Mouse (Mus musculus) heart, embryonic 11.5 days (tissue): ENCODE results near the gene Iqca. TPM values are rescaled to one million over a fixed set of nuclear protein-coding genes. Genes with fewer than 3 reads are reported as not detected.

Source experiments
- ATAC-seq: fragments of 200-750 bp; cut with Nextera tagmentation; replicated peaks from 2 replicates; pipeline ENCODE4 v1.8.0; 2017; ENCODE audit warnings: moderate library complexity; ENCODE audit not compliant: insufficient number of reproducible peaks, low FRiP score, low TSS enrichment
- H3K27ac ChIP-seq: fragments of 300-500 bp; sonication (generic); 2 replicates; pipeline ENCODE4 v1.5.1; 2014; ENCODE audit warnings: mild to moderate bottlenecking, low read depth, low read length
- H3K27me3 ChIP-seq: fragments of 300-500 bp; sonication (generic); 2 replicates; pipeline ENCODE4 v1.6.1; 2014; ENCODE audit warnings: mild to moderate bottlenecking, low read length, mixed read lengths; ENCODE audit not compliant: control insufficient read depth, insufficient read depth
- H3K36me3 ChIP-seq: fragments of 300-500 bp; sonication (generic); 2 replicates; pipeline ENCODE4 v1.6.1; 2014; ENCODE audit warnings: mild to moderate bottlenecking, low read length, moderate library complexity, mixed read lengths; ENCODE audit not compliant: control insufficient read depth, insufficient read depth
- H3K4me1 ChIP-seq: fragments of 300-500 bp; sonication (generic); 2 replicates; pipeline ENCODE4 v1.6.1; 2014; ENCODE audit warnings: low read length; ENCODE audit not compliant: control insufficient read depth, insufficient read depth
- H3K4me2 ChIP-seq: fragments of 300-500 bp; sonication (generic); 2 replicates; pipeline ENCODE4 v1.6.1; 2014; ENCODE audit warnings: mild to moderate bottlenecking, moderate library complexity
- H3K4me3 ChIP-seq: fragments of 300-500 bp; sonication (generic); 2 replicates; pipeline ENCODE4 v1.5.1; 2014; ENCODE audit warnings: low read depth, low read length
- H3K9ac ChIP-seq: fragments of 300-500 bp; sonication (generic); 2 replicates; pipeline ENCODE4 v1.6.1; 2014; ENCODE audit warnings: mild to moderate bottlenecking, low read depth, low read length, moderate library complexity
- H3K9me3 ChIP-seq: fragments of 300-500 bp; sonication (generic); replicated peaks from 2 replicates; pipeline ENCODE4 v1.6.1; 2016; ENCODE audit warnings: low read length; ENCODE audit not compliant: control insufficient read depth
- WGBS: fragments of 180-500 bp; shearing (Covaris S2); extraction: QIAGEN DNeasy Blood & Tissue Kit; methylation state at CpG from one replicate; pipeline ENCODE4 v1.1.7; 2014; ENCODE audit not compliant: insufficient replicate concordance; 5-methylcytosine and 5-hydroxymethylcytosine counted together
- polyA plus RNA-seq: library from polyadenylated mRNA; unstranded; fragments of >200 nt; fragmentation: Nextera tagmentation; extraction: Ambion mirVana; gene quantifications from 2 replicates; pipeline ENCODE4 v1.2.1, GENCODE M21; 2014

Gene Iqca
- polyA plus RNA-seq, 1 experiment from 2014 or later = not detected

GRCm38 (mm10) chr1:90182521-90182920 is 29.3 kb upstream of the Iqca start:
- Histone ChIP-seq H3K4me3 (no peak overlapping the region), H3K4me2 (no peak overlapping the region), H3K4me1 (no peaks in the 10 kb centered on the region), H3K27me3 (peaks cover 3% of the 10 kb centered on the region; the same call in 1 of the 2 replicates), H3K9ac (no peak overlapping the region), H3K9me3 (no peaks in the 10 kb centered on the region), H3K36me3 (no peaks in the 10 kb centered on the region), H3K27ac (no peak overlapping the region)
- ATAC-seq = no peak
- 64% methylated on average over 5 of the region's 5 CpGs for WGBS

GRCm38 (mm10) chr1:90180966-90181699 is 27.9 kb upstream of the Iqca start:
- Histone ChIP-seq H3K4me2 (no peak overlapping the region), H3K36me3 (no peaks in the 10 kb centered on the region), H3K4me1 (no peaks in the 10 kb centered on the region; the same call in 1 of the 2 replicates), H3K27me3 (peaks cover 3% of the 10 kb centered on the region; the same call in 1 of the 2 replicates), H3K9ac (no peak overlapping the region), H3K4me3 (no peak overlapping the region), H3K9me3 (no peaks in the 10 kb centered on the region), H3K27ac (no peak overlapping the region)
- WGBS = 80% methylated on average over 12 of the region's 12 CpGs
- no peak for ATAC-seq

- Histone ChIP-seq H3K4me3 (no peak overlapping the region), H3K27me3 (peaks cover 3% of the 10 kb centered on the region; the same call in 1 of the 2 replicates), H3K36me3 (no peaks in the 10 kb centered on the region), H3K27ac (no peak overlapping the region), H3K4me2 (no peak overlapping the region), H3K4me1 (no peaks in the 10 kb centered on the region; the same call in 1 of the 2 replicates), H3K9ac (no peak overlapping the region), H3K9me3 (no peaks in the 10 kb centered on the region)
- no peak for ATAC-seq
- WGBS = 78% methylated on average over 7 of the region's 7 CpGs
Observed at GRCm38 (mm10) chr1:90180479-90180878, 27.3 kb upstream of the Iqca start.

GRCm38 (mm10) chr1:90177978-90178377 is 24.8 kb upstream of the Iqca start:
- 58% methylated on average over 5 of the region's 5 CpGs for WGBS
- no peak for ATAC-seq
- Histone ChIP-seq H3K9ac (no peak overlapping the region), H3K4me2 (no peak overlapping the region), H3K9me3 (no peaks in the 10 kb centered on the region), H3K27me3 (peaks cover 7% of the 10 kb centered on the region; the same call in 1 of the 2 replicates), H3K4me1 (no peaks in the 10 kb centered on the region; the same call in 1 of the 2 replicates), H3K36me3 (no peaks in the 10 kb centered on the region), H3K4me3 (no peak overlapping the region), H3K27ac (no peak overlapping the region)

GRCm38 (mm10) chr1:90177565-90177964 is 24.4 kb upstream of the Iqca start:
- ATAC-seq = no peak
- peaks cover 7% of the 10 kb centered on the region; the same call in 1 of the 2 replicates for H3K27me3 ChIP-seq
- no peaks in the 10 kb centered on the region for H3K9me3 ChIP-seq
- H3K4me1 ChIP-seq = no peaks in the 10 kb centered on the region; the same call in 1 of the 2 replicates
- no peak overlapping the region for H3K9ac ChIP-seq
- H3K4me2 ChIP-seq = no peak overlapping the region
- no peak overlapping the region for H3K4me3 ChIP-seq
- no peak overlapping the region for H3K27ac ChIP-seq
- H3K36me3 ChIP-seq = no peaks in the 10 kb centered on the region

GRCm38 (mm10) chr1:90176223-90176622 is 23.0 kb upstream of the Iqca start:
- no peak overlapping the region for H3K4me2 ChIP-seq
- 50% methylated on average over 7 of the region's 7 CpGs for WGBS
- no peaks in the 10 kb centered on the region for H3K9me3 ChIP-seq
- H3K4me1 ChIP-seq = no peaks in the 10 kb centered on the region; the same call in 1 of the 2 replicates
- no peak for ATAC-seq
- no peak overlapping the region for H3K4me3 ChIP-seq
- H3K36me3 ChIP-seq = no peaks in the 10 kb centered on the region
- no peak overlapping the region for H3K9ac ChIP-seq
- no peak overlapping the region for H3K27ac ChIP-seq
- peaks cover 7% of the 10 kb centered on the region; the same call in 1 of the 2 replicates for H3K27me3 ChIP-seq

GRCm38 (mm10) chr1:90174338-90174737 is 21.1 kb upstream of the Iqca start:
- H3K4me2 ChIP-seq = no peak overlapping the region

GRCm38 (mm10) chr1:90164319-90164718 is 11.1 kb upstream of the Iqca start:
- Histone ChIP-seq H3K4me3 (no peak overlapping the region), H3K27me3 (peaks cover 12% of the 10 kb centered on the region), H3K4me2 (no peak overlapping the region), H3K4me1 (no peaks in the 10 kb centered on the region), H3K9me3 (no peaks in the 10 kb centered on the region), H3K36me3 (no peaks in the 10 kb centered on the region), H3K9ac (no peak overlapping the region), H3K27ac (no peak overlapping the region)
- no peak for ATAC-seq
- WGBS = 51% methylated on average over 3 of the region's 3 CpGs

More at GRCm38 (mm10) chr1:90174338-90174737, 21.1 kb upstream of the Iqca start:
- Histone ChIP-seq H3K4me1 (no peaks in the 10 kb centered on the region; the same call in 1 of the 2 replicates), H3K9me3 (no peaks in the 10 kb centered on the region), H3K27ac (no peak overlapping the region), H3K4me3 (no peak overlapping the region), H3K36me3 (no peaks in the 10 kb centered on the region), H3K27me3 (peaks cover 7% of the 10 kb centered on the region; the same call in 1 of the 2 replicates), H3K9ac (no peak overlapping the region)
- WGBS = 66% methylated on average over 8 of the region's 8 CpGs
- ATAC-seq = no peak

GRCm38 (mm10) chr1:90163161-90163560 is 10.0 kb upstream of the Iqca start:
- 79% methylated on average over 7 of the region's 7 CpGs for WGBS
- no peak overlapping the region for H3K9ac ChIP-seq
- no peak overlapping the region for H3K27ac ChIP-seq
- no peaks in the 10 kb centered on the region for H3K36me3 ChIP-seq
- peaks cover 15% of the 10 kb centered on the region for H3K27me3 ChIP-seq
- ATAC-seq = no peak
- H3K4me1 ChIP-seq = no peaks in the 10 kb centered on the region
- no peak overlapping the region for H3K4me2 ChIP-seq
- no peaks in the 10 kb centered on the region for H3K9me3 ChIP-seq
- H3K4me3 ChIP-seq = no peak overlapping the region
